Mouse (Mus musculus): ENCODE results near the gene Gm8126. TPM values are rescaled to one million over a fixed set of nuclear protein-coding genes. Genes with fewer than 3 reads are reported as not detected.

Gene Gm8126
- polyA plus RNA-seq, 1 experiment from 2014 or later = not detected

Other genes with a start within 250 kb of the Gm8126 start
- not detected in 2 replicates for gene Gm10376, start 243.0 kb upstream of the Gm8126 start, polyA plus RNA-seq (2014; fragmentation: Nextera tagmentation; extraction: Ambion mirVana)
- not detected in 2 replicates for gene Gm8094, start 182.0 kb upstream of the Gm8126 start, polyA plus RNA-seq (2014; fragmentation: Nextera tagmentation; extraction: Ambion mirVana)
- gene Gm8104, start 158.0 kb upstream of the Gm8126 start, polyA plus RNA-seq (2014; fragmentation: Nextera tagmentation; extraction: Ambion mirVana) = not detected in 2 replicates
- not detected in 2 replicates for gene Gm7233, start 78.8 kb upstream of the Gm8126 start, polyA plus RNA-seq (2014; fragmentation: Nextera tagmentation; extraction: Ambion mirVana)
- not detected in 2 replicates for gene Gm8122, start 23.3 kb upstream of the Gm8126 start, polyA plus RNA-seq (2014; fragmentation: Nextera tagmentation; extraction: Ambion mirVana)
- gene Gm9732, start 16.4 kb downstream of the Gm8126 start, polyA plus RNA-seq (2014; fragmentation: Nextera tagmentation; extraction: Ambion mirVana) = not detected in 2 replicates
- not detected in 2 replicates for gene Gm8127, start 35.2 kb downstream of the Gm8126 start, polyA plus RNA-seq (2014; fragmentation: Nextera tagmentation; extraction: Ambion mirVana)
- not detected in 2 replicates for gene 1700001F09Rik, start 89.2 kb downstream of the Gm8126 start, polyA plus RNA-seq (2014; fragmentation: Nextera tagmentation; extraction: Ambion mirVana)
- gene Gm8138, start 157.7 kb downstream of the Gm8126 start, polyA plus RNA-seq (2014; fragmentation: Nextera tagmentation; extraction: Ambion mirVana) = not detected in 2 replicates